Mouse (Mus musculus): ENCODE data around the gene Sntg2. TPM values are rescaled to one million over a fixed set of nuclear protein-coding genes. Genes with fewer than 3 reads are reported as not detected.

Sntg2 gene
- polyA plus RNA-seq, 1 experiment from 2014 or later = 1.3 TPM

DNA sequence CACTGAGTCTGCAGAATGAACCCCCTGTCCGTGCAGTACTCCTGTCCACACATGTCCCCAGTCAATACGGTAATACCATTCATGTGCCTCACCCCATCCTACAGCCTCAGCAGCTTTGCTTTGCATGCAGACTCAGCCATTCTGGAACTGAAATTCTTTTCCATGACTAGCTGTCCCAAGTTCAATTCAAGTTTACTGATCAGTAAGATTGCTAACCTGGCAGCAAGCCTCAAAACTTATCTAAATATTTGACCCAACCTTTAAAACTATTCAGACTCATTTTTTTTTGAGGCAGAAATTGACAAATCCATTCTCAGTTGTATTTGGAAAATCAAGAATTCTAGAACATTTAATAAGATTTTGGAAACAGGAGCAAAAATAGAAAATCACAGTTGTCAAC lies 38.7 kb downstream of the Sntg2 start:
- Histone ChIP-seq H3K27ac (replicated peaks; ENCODE audit: low read depth, low read length) (no peak overlapping the region), H3K36me3 (replicated peaks; ENCODE audit: control insufficient read depth, insufficient read depth, low read depth, low read length) (no peaks in the 10 kb centered on the region), H3K27me3 (ENCODE audit: control insufficient read depth, insufficient read depth, low read length) (no peaks in the 10 kb centered on the region), H3K9me3 (replicated peaks; ENCODE audit: control insufficient read depth, low read length) (no peaks in the 10 kb centered on the region), H3K4me2 (ENCODE audit: low read depth, low read length) (no peak overlapping the region), H3K4me1 (ENCODE audit: control insufficient read depth, insufficient read depth, low read length) (no peaks in the 10 kb centered on the region), H3K4me3 (ENCODE audit: low read depth, low read length) (no peak overlapping the region), H3K9ac (replicated peaks; ENCODE audit: low read length) (no peak overlapping the region)
- DNase-seq (ENCODE audit: low spot score) (no peak), ATAC-seq (replicated peaks; ENCODE audit: insufficient number of reproducible peaks, low FRiP score, low TSS enrichment, low read depth) (no peak)
- 89% methylated on average over 2 of the region's 2 CpGs for WGBS

DNA sequence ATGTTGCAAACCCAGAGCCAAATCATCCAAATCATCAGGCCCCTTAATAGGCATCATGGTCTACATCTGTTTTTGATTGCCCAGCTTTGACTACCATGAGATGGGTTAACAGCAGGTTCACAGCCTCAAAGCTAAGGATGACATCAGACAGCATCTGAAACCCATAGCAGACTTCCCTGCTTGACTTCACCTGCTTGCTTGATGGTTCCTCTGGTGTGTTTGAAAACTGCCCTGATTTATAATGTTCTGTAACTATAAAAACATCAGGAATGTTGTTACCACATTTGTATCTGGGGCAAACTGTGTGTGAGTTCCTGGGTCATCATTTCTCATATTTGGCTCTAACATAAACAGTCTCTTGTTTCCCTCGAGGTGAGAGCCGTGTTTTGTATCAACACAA lies 55.2 kb downstream of the Sntg2 start:
- DNase-seq (ENCODE audit: low spot score) (peak; percentile 45), ATAC-seq (replicated peaks; ENCODE audit: insufficient number of reproducible peaks, low FRiP score, low TSS enrichment, low read depth) (no peak)
- H3K9ac ChIP-seq (replicated peaks; ENCODE audit: low read length) = no peak overlapping the region
- H3K4me2 ChIP-seq (ENCODE audit: low read depth, low read length) = no peak overlapping the region
- H3K27me3 ChIP-seq (ENCODE audit: control insufficient read depth, insufficient read depth, low read length) = no peaks in the 10 kb centered on the region
- H3K4me1 ChIP-seq (ENCODE audit: control insufficient read depth, insufficient read depth, low read length) = no peaks in the 10 kb centered on the region
- H3K9me3 ChIP-seq (replicated peaks; ENCODE audit: control insufficient read depth, low read length) = no peaks in the 10 kb centered on the region
- 70% methylated on average over 2 of the region's 2 CpGs for WGBS
- H3K36me3 ChIP-seq (replicated peaks; ENCODE audit: control insufficient read depth, insufficient read depth, low read depth, low read length) = no peaks in the 10 kb centered on the region
- H3K27ac ChIP-seq (replicated peaks; ENCODE audit: low read depth, low read length) = no peak overlapping the region
- no peak overlapping the region for H3K4me3 ChIP-seq (ENCODE audit: low read depth, low read length)

DNA sequence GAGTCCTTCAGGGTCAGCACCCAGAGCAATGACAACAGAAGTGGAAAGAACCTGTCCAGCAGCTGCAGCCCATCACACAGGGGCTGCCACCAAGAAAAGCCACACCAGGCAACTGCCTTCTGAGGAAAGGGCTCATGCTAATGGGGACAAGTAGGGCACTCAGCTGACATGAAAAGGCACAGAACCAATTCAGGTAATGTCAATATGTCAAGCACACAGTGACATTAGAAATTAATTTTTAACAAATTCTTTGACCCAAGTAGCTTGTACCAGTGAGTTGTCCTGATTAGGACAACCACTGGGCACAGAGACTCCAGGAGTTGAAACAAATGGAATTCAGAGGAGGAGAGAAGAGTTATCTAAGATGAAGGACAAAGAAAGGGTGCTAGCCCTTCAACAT lies 60.2 kb downstream of the Sntg2 start:
- Histone ChIP-seq H3K9me3 (replicated peaks; ENCODE audit: control insufficient read depth, low read length) (no peaks in the 10 kb centered on the region), H3K4me3 (ENCODE audit: low read depth, low read length) (no peak overlapping the region), H3K27me3 (ENCODE audit: control insufficient read depth, insufficient read depth, low read length) (no peaks in the 10 kb centered on the region), H3K27ac (replicated peaks; ENCODE audit: low read depth, low read length) (no peak overlapping the region), H3K4me2 (ENCODE audit: low read depth, low read length) (no peak overlapping the region), H3K9ac (replicated peaks; ENCODE audit: low read length) (no peak overlapping the region), H3K36me3 (replicated peaks; ENCODE audit: control insufficient read depth, insufficient read depth, low read depth, low read length) (no peaks in the 10 kb centered on the region), H3K4me1 (ENCODE audit: control insufficient read depth, insufficient read depth, low read length) (no peaks in the 10 kb centered on the region)
- DNase-seq (ENCODE audit: low spot score) (no peak), ATAC-seq (replicated peaks; ENCODE audit: insufficient number of reproducible peaks, low FRiP score, low TSS enrichment, low read depth) (no peak)

DNA sequence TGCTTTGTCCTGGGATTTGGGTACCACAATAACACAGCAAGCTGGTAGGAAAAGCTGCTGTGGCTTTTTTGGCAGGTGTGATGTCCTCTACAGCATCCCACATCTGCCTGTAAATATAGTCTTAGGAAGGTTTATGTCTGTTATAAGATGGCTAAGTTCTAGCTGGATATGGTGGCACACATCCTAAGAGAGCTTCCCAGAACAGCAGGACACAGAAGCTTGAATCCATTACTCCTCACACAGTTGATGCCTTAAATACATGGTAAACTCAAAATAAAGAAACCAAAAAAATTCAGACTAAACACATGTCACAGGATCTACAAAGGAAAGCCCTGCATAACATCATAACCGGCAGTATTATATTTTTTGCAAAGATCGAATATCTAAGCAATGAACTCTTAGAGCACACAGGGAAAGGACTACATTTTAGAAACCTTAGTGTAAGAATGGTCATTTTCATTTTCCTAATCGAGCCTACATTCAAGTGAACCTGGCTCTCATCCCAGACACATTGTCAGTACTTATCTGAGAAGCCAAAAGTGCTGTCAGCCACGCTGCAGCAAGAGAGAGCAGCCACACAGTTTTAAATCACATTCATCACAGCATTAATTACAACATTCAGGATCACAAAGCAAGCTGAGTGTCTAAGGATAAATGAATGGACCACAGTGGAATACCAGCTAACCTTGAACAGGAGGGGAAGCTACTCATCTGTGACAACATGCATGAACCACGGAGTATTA lies 64.8 kb downstream of the Sntg2 start:
- WGBS = 75% methylated on average over 5 of the region's 5 CpGs
- Histone ChIP-seq H3K4me2 (ENCODE audit: low read depth, low read length) (no peak overlapping the region), H3K27me3 (ENCODE audit: control insufficient read depth, insufficient read depth, low read length) (no peaks in the 10 kb centered on the region), H3K36me3 (replicated peaks; ENCODE audit: control insufficient read depth, insufficient read depth, low read depth, low read length) (no peaks in the 10 kb centered on the region), H3K4me3 (ENCODE audit: low read depth, low read length) (no peak overlapping the region), H3K4me1 (ENCODE audit: control insufficient read depth, insufficient read depth, low read length) (no peaks in the 10 kb centered on the region), H3K27ac (replicated peaks; ENCODE audit: low read depth, low read length) (no peak overlapping the region), H3K9ac (replicated peaks; ENCODE audit: low read length) (no peak overlapping the region), H3K9me3 (replicated peaks; ENCODE audit: control insufficient read depth, low read length) (no peaks in the 10 kb centered on the region)
- no peak for ATAC-seq (replicated peaks; ENCODE audit: insufficient number of reproducible peaks, low FRiP score, low TSS enrichment, low read depth)
- no peak for DNase-seq (ENCODE audit: low spot score)

DNA sequence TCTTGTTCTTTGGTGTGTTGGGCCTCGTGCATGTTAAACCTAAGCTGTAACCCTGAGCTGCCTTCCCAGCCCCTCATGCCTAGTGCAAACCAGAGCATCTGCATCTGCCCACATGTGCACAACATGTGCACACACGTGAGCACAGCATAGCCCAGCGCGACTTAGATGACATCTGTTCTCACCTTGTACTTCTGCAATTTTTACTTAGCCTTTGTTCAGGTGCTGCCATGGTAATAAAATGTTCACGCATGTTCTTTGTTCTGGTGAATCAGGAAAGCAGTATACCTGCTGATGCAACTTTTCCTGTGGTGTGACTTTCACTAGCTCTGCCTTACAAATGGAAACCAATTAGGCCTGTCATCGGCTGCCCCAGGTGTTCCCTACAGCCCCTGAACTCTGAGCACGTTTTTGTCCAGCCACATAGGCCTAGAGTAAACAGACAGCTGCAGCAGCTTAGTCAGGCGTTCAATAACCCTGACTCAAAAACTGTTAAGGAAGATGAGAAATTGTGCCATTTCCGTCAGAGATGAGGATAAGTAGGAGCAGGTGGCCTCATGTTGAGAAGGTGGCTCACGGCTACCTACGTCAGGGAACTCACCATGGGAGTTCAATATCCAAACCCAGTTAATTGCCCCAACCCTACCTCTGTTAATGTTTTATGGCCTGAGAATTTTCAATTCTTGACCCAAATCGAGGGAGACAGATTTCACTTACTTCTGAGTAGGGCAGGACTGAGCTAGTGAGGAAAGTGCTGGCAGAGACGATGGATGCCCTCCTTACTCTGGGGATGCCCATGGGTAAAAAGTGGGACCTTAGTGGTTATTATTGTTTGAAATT lies 80.2 kb downstream of the Sntg2 start:
- no peaks in the 10 kb centered on the region for H3K9me3 ChIP-seq (replicated peaks; ENCODE audit: control insufficient read depth, low read length)
- no peak for DNase-seq (ENCODE audit: low spot score)
- H3K4me2 ChIP-seq (ENCODE audit: low read depth, low read length) = no peak overlapping the region
- 71% methylated on average over 13 of the region's 13 CpGs for WGBS
- ATAC-seq (replicated peaks; ENCODE audit: insufficient number of reproducible peaks, low FRiP score, low TSS enrichment, low read depth) = no peak
- H3K36me3 ChIP-seq (replicated peaks; ENCODE audit: control insufficient read depth, insufficient read depth, low read depth, low read length) = no peaks in the 10 kb centered on the region
- no peak overlapping the region for H3K9ac ChIP-seq (replicated peaks; ENCODE audit: low read length)
- no peaks in the 10 kb centered on the region for H3K27me3 ChIP-seq (ENCODE audit: control insufficient read depth, insufficient read depth, low read length)
- H3K27ac ChIP-seq (replicated peaks; ENCODE audit: low read depth, low read length) = no peak overlapping the region
- H3K4me3 ChIP-seq (ENCODE audit: low read depth, low read length) = no peak overlapping the region
- H3K4me1 ChIP-seq (ENCODE audit: control insufficient read depth, insufficient read depth, low read length) = no peaks in the 10 kb centered on the region; the same call in 1 of the 2 replicates

DNA sequence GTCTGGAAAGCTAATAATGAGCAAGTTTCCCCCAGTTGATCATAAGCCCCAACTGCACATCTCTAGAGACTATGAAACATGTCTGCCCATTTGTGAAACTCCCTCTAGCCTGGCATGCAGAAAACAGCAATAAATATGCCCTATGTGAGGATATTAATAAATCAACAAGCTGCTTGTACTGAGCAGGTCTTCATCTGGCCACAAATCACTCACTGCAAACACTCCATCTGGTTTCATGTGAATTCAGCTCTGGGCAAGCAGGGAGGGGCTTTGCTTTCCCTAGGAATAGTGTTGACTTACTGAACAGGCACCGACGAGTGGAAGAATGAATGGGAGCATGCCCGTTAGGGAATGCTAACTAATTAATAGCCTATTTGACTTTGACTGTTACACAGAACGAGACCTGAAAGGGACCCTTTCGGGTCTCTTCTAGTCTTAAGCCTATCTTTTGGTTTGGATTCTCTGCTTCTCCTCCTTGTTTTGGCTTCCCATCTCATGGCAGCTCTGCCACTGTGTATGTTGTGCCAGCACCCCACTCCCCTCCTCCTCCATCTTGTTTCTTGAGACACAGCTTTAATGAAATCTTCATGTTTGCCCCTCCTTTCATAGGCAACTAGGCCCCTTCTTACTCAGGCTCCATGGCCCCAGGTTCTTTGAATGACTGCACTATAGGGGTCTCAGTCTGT lies 86.1 kb downstream of the Sntg2 start:
- H3K4me1 ChIP-seq (ENCODE audit: control insufficient read depth, insufficient read depth, low read length) = no peaks in the 10 kb centered on the region
- H3K36me3 ChIP-seq (replicated peaks; ENCODE audit: control insufficient read depth, insufficient read depth, low read depth, low read length) = no peaks in the 10 kb centered on the region
- H3K27me3 ChIP-seq (ENCODE audit: control insufficient read depth, insufficient read depth, low read length) = no peaks in the 10 kb centered on the region
- H3K4me3 ChIP-seq (ENCODE audit: low read depth, low read length) = no peak overlapping the region
- H3K9ac ChIP-seq (replicated peaks; ENCODE audit: low read length) = no peak overlapping the region
- H3K4me2 ChIP-seq (ENCODE audit: low read depth, low read length) = no peak overlapping the region
- ATAC-seq (replicated peaks; ENCODE audit: insufficient number of reproducible peaks, low FRiP score, low TSS enrichment, low read depth) = no peak
- 69% methylated on average over 5 of the region's 5 CpGs for WGBS
- no peaks in the 10 kb centered on the region for H3K9me3 ChIP-seq (replicated peaks; ENCODE audit: control insufficient read depth, low read length)
- DNase-seq (ENCODE audit: low spot score) = no peak
- H3K27ac ChIP-seq (replicated peaks; ENCODE audit: low read depth, low read length) = no peak overlapping the region

DNA sequence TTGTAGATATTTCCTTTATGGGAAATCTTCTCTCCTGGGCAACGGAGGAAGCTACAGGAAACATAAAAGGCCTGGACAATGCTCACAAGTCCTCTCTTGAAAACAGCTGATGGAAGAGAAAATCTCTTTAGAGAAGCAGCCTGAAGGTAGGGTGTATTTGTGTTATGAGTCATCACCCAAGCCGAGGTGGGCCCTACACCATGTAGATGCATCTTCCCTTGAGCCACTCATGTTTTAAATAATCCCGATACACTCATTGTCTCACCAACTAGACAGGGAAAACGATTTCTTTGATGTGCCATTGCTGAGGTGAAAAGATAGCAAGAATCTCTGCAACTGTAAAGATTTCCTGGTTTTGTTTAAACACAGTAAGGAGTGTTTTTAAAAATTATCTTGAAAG lies 89.4 kb downstream of the Sntg2 start:
- Histone ChIP-seq H3K4me3 (ENCODE audit: low read depth, low read length) (no peak overlapping the region), H3K27ac (replicated peaks; ENCODE audit: low read depth, low read length) (no peak overlapping the region), H3K9me3 (replicated peaks; ENCODE audit: control insufficient read depth, low read length) (no peaks in the 10 kb centered on the region), H3K9ac (replicated peaks; ENCODE audit: low read length) (no peak overlapping the region), H3K4me2 (ENCODE audit: low read depth, low read length) (no peak overlapping the region), H3K4me1 (ENCODE audit: control insufficient read depth, insufficient read depth, low read length) (no peaks in the 10 kb centered on the region), H3K36me3 (replicated peaks; ENCODE audit: control insufficient read depth, insufficient read depth, low read depth, low read length) (no peaks in the 10 kb centered on the region), H3K27me3 (ENCODE audit: control insufficient read depth, insufficient read depth, low read length) (no peaks in the 10 kb centered on the region)
- WGBS = 82% methylated on average over 4 of the region's 4 CpGs
- no peak for ATAC-seq (replicated peaks; ENCODE audit: insufficient number of reproducible peaks, low FRiP score, low TSS enrichment, low read depth)
- DNase-seq (ENCODE audit: low spot score) = no peak
